Mouse (Mus musculus) hindbrain, embryonic 14.5 days (tissue): ENCODE measurements around the gene Birc7. TPM values are rescaled to one million over a fixed set of nuclear protein-coding genes. Genes with fewer than 3 reads are reported as not detected.
A peak's percentile ranks its signal among the peaks of the same experiment; 100 is the strongest.

Experiments used
- ATAC-seq: fragments of 200-750 bp; cut with Nextera tagmentation; 2 replicates; pipeline ENCODE4 v1.8.0; 2017; ENCODE audit warnings: moderate number of reproducible peaks, mild to moderate bottlenecking, moderate TSS enrichment, moderate library complexity; ENCODE audit not compliant: low FRiP score
- DNase-seq: peaks from one replicate; pipeline ENCODE4 v3.0.0-alpha.2; 2015; ENCODE audit warnings: low spot score
- H3K27ac ChIP-seq: fragments of 300-500 bp; sonication (generic); 2 replicates; pipeline ENCODE4 v1.5.1; 2014; ENCODE audit warnings: mild to moderate bottlenecking, moderate library complexity
- H3K27me3 ChIP-seq: fragments of 300-500 bp; sonication (generic); 2 replicates; pipeline ENCODE4 v1.6.1; 2014; ENCODE audit warnings: mild to moderate bottlenecking, low read length, mixed read lengths; ENCODE audit not compliant: control insufficient read depth, insufficient read depth
- H3K36me3 ChIP-seq: fragments of 300-500 bp; sonication (generic); replicated peaks from 2 replicates; pipeline ENCODE4 v1.6.1; 2014; ENCODE audit not compliant: control insufficient read depth, insufficient read depth
- H3K4me1 ChIP-seq: fragments of 300-500 bp; sonication (generic); replicated peaks from 2 replicates; pipeline ENCODE4 v1.6.1; 2014; ENCODE audit warnings: antibody characterized with exemption, low read length, mixed read lengths; ENCODE audit not compliant: control insufficient read depth, insufficient read depth
- H3K4me2 ChIP-seq: fragments of 300-500 bp; sonication (generic); replicated peaks from 2 replicates; pipeline ENCODE4 v1.6.1; 2014; ENCODE audit warnings: mild to moderate bottlenecking, moderate library complexity
- H3K4me3 ChIP-seq: fragments of 300-500 bp; sonication (generic); replicated peaks from 2 replicates; pipeline ENCODE4 v1.5.1; 2014; ENCODE audit warnings: mild to moderate bottlenecking, low read length
- H3K9ac ChIP-seq: fragments of 300-500 bp; sonication (generic); 2 replicates; pipeline ENCODE4 v1.6.1; 2014
- H3K9me3 ChIP-seq: fragments of 300-500 bp; sonication (generic); 2 replicates; pipeline ENCODE4 v1.6.1; 2016; ENCODE audit warnings: low read length; ENCODE audit not compliant: control insufficient read depth
- WGBS: fragments of 180-500 bp; shearing (Covaris S2); extraction: QIAGEN DNeasy Blood & Tissue Kit; methylation state at CpG from one replicate; pipeline ENCODE4 v1.1.7; 2014; 5-methylcytosine and 5-hydroxymethylcytosine counted together
- polyA plus RNA-seq: library from polyadenylated mRNA; unstranded; fragments of >200 nt; fragmentation: Nextera tagmentation; extraction: Ambion mirVana; gene quantifications from 2 replicates; pipeline ENCODE4 v1.2.1, GENCODE M21; 2014

The Birc7 gene
- 0.33 TPM in 1 of 2 replicates, not detected in the other for polyA plus RNA-seq

DNA sequence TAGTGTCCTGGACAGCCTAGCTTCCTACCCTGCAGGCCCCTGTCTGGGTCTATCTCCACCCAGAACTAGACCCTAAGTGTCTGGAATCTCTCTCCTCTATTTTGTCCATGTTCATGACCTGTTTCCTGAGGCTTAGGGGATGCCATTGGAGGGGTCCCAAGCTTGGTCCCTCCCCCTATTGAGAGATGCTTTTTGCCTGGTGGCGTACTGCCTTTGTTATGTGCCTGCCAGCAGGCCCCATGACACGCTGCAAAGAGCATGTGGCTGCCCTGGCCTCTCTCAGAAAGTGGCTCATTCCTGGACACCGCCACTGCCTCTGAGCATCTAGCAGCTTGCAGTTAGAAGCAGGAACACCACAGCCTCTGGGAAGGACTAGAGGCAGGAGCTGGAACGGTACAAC lies at the start of gene Birc7:
Gene Birc7, plus strand, starts transcription at position 301 of the 400 bp plus-strand sequence.
- WGBS, result 41% methylated on average over 4 of the region's 4 CpGs

DNA sequence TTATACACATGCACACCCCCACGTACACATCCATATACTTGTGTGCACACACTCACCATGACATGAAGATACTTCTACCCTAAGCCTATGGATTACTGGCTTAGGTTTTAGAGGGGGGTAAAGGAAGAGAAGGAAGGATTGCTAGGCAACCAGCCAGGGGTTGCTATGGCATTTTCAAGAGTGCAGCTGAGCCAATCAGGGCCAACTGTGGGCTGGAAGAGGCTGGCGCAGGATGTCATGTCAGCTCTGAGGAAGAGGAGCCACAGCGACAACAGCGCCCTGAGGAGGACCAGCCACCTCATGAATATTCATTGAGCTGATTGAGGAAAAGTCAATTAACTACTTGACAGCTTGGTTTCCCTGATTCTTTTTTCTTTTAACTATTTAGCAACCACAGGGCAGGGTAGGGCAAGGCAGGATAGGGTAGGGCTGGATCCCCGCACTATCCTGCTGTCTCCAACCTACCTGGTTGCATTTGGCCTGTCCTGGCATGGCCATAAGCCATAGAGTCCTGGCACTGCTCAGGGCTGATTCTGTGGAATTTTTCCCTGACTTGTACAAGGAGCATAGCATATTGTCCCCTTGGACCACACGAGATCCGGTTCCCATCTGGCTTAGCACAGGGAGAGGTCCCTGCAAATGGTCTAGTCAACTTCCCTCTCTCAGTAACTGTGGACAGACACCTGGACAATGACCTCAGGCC lies 49.3 kb upstream of the Birc7 start:
- peak overlapping the region; percentile 18; the same call in 1 of the 2 replicates for H3K4me2 ChIP-seq
- H3K4me3 ChIP-seq, result no peak overlapping the region
- peaks cover 28% of the 10 kb centered on the region for H3K4me1 ChIP-seq
- DNase-seq, result peak; percentile 77
- H3K9me3 ChIP-seq, result no peaks in the 10 kb centered on the region
- WGBS, result 16% methylated on average over 7 of the region's 7 CpGs
- H3K9ac ChIP-seq, result no peak overlapping the region
- no peaks in the 10 kb centered on the region for H3K36me3 ChIP-seq
- ATAC-seq, result peak; percentile 93
- H3K27me3 ChIP-seq, result no peaks in the 10 kb centered on the region
- H3K27ac ChIP-seq, result peak overlapping the region; percentile 66

More for the DNA sequence above, at the start of gene Birc7:
- Histone ChIP-seq H3K4me3 (no peak within 1 kb of the TSS), H3K4me2 (no peak within 1 kb of the TSS), H3K27ac (no peak within 1 kb of the TSS), H3K36me3 (0 out of 2 replicates have a peak, but pooled peaks cover 9% of the 10 kb centered on the region), H3K9me3 (no peaks in the 10 kb centered on the region), H3K4me1 (no peaks in the 10 kb centered on the region), H3K9ac (no peak within 1 kb of the TSS), H3K27me3 (no peaks in the 10 kb centered on the region)
- ATAC-seq, result no peak
- DNase-seq, result no peak

GRCm38 (mm10) chr2:180881281-180881680 lies 47.5 kb upstream of the Birc7 start:
- Histone ChIP-seq H3K4me1 (peaks cover 28% of the 10 kb centered on the region), H3K4me3 (no peak overlapping the region), H3K27me3 (no peaks in the 10 kb centered on the region), H3K9me3 (no peaks in the 10 kb centered on the region), H3K36me3 (no peaks in the 10 kb centered on the region), H3K27ac (no peak overlapping the region), H3K4me2 (no peak overlapping the region), H3K9ac (no peak overlapping the region)
- ATAC-seq (no peak), DNase-seq (no peak)
- 63% methylated on average over 9 of the region's 9 CpGs for WGBS

- no peak overlapping the region for H3K4me3 ChIP-seq
- H3K36me3 ChIP-seq, result no peaks in the 10 kb centered on the region
- WGBS, result 85% methylated on average over 5 of the region's 5 CpGs
- H3K4me2 ChIP-seq, result no peak overlapping the region
- peaks cover 34% of the 10 kb centered on the region for H3K4me1 ChIP-seq
- H3K9me3 ChIP-seq, result no peaks in the 10 kb centered on the region
- ATAC-seq, result no peak
- H3K27ac ChIP-seq, result no peak overlapping the region
- no peak overlapping the region for H3K9ac ChIP-seq
- no peaks in the 10 kb centered on the region for H3K27me3 ChIP-seq
- DNase-seq, result no peak
These were observed 43.6 kb upstream of the Birc7 start for GRCm38 (mm10) chr2:180885270-180885669.

GRCm38 (mm10) chr2:180889271-180889920 lies 39.4 kb upstream of the Birc7 start:
- Histone ChIP-seq H3K4me2 (peak overlapping the region; percentile 77), H3K4me3 (peak overlapping the region; percentile 13), H3K36me3 (no peaks in the 10 kb centered on the region), H3K27me3 (no peaks in the 10 kb centered on the region), H3K9me3 (no peaks in the 10 kb centered on the region), H3K4me1 (peaks cover 30% of the 10 kb centered on the region), H3K27ac (peak overlapping the region; percentile 99), H3K9ac (peak overlapping the region; percentile 50)
- WGBS, result 3% methylated on average over 19 of the region's 19 CpGs
- no peak for DNase-seq
- ATAC-seq, result no peak

DNA sequence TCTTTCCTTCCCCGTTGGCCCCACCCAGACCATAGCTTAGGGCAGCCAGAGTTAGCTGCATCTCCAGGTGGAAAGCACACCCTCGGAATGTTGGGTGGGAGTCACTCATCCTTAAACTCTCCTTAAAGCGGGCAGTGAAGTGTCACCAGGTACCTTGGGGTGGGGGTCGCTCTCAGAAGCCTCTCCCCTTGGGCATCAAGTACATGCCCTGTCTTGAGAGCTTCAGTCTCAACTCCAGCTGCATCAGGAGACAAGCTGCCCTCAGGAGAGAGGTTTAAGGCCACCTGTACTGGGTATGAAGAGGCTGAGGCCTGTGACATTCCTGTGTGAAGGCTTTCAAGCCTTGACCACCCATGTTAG lies 38.9 kb upstream of the Birc7 start:
- H3K9ac ChIP-seq, result peak overlapping the region; percentile 99
- peaks cover 30% of the 10 kb centered on the region for H3K4me1 ChIP-seq
- H3K27ac ChIP-seq, result peak overlapping the region; percentile 99
- H3K27me3 ChIP-seq, result no peaks in the 10 kb centered on the region
- WGBS, result 3% methylated on average over 4 of the region's 4 CpGs
- no peaks in the 10 kb centered on the region for H3K36me3 ChIP-seq
- no peaks in the 10 kb centered on the region for H3K9me3 ChIP-seq
- H3K4me2 ChIP-seq, result peak overlapping the region; percentile 77
- ATAC-seq (no peak), DNase-seq (no peak)
- H3K4me3 ChIP-seq, result peak overlapping the region; percentile 92; the same call in 1 of the 2 replicates

- Histone ChIP-seq H3K27ac (peak overlapping the region; percentile 99), H3K27me3 (no peaks in the 10 kb centered on the region), H3K9ac (peak overlapping the region; percentile 99), H3K4me2 (peak overlapping the region; percentile 77), H3K4me3 (peak overlapping the region; percentile 92), H3K4me1 (peaks cover 33% of the 10 kb centered on the region), H3K36me3 (peaks cover 4% of the 10 kb centered on the region), H3K9me3 (no peaks in the 10 kb centered on the region)
- ATAC-seq, result no peak
- DNase-seq, result no peak
- WGBS, result 2% methylated on average over 26 of the region's 29 CpGs
These were observed 38.3 kb upstream of the Birc7 start for GRCm38 (mm10) chr2:180890422-180891074.

GRCm38 (mm10) chr2:180891075-180891834 lies 37.6 kb upstream of the Birc7 start:
- Histone ChIP-seq H3K9me3 (no peaks in the 10 kb centered on the region), H3K4me3 (peak overlapping the region; percentile 92), H3K27me3 (no peaks in the 10 kb centered on the region), H3K4me1 (peaks cover 41% of the 10 kb centered on the region), H3K36me3 (peaks cover 7% of the 10 kb centered on the region), H3K27ac (peak overlapping the region; percentile 99), H3K4me2 (peak overlapping the region; percentile 77), H3K9ac (peak overlapping the region; percentile 99)
- no peak for ATAC-seq
- no peak for DNase-seq
- WGBS, result 1% methylated on average over 37 of the region's 37 CpGs
